Mouse (Mus musculus): ENCODE results near the gene Usp9x.

The Usp9x gene

DNA sequence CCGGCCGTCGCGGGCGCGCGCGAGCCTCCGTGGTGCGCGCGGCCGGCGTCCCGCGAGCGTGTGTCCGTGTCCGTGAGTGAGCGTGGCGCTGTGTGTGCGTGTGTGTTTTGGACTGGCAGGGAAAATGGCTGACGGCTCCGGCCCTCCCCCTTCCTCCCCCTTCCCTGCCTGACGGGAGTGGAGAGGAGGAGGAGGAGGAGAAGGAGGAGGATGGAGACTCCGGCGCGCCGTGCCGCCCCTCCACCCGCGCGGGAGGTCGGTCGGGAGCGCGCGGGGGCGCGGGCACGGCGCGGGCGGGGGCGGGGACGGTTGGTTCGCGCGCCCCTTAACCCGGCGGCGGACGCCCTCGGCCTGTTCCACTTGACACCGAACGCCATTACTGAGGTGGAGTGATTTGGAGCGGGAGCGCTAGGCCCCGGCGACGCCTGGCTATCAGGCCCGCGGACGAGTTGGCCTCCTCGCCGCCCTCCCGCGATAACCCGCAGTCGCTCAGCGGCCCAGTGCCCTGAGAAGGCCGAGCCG is 1.2 kb downstream of the Usp9x start:
- DNase-seq (ENCODE audit: low spot score in 2 of 2): peak; percentile 72 to 76

DNA sequence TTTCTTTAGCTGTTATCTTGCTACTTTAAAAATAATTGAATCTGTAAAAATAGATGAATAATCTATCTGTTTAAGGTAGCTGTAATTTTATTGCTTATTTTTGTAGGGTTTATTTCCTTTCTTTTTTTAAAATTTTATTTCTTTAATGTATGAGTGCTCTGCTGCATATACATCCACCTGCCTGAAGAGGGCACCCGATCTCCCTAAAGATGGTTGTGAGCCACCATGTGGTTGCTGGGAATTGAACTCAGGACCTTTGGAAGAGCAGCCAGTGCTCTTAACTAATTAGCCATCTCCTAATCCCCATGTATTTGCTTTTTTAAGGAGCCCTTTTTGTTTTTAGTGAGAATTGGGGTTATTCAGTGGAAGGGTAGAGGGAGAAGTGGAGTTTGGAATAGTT is 14.3 kb downstream of the Usp9x start:
- DNase-seq (ENCODE audit: low spot score in 2 of 2): no peak

DNA sequence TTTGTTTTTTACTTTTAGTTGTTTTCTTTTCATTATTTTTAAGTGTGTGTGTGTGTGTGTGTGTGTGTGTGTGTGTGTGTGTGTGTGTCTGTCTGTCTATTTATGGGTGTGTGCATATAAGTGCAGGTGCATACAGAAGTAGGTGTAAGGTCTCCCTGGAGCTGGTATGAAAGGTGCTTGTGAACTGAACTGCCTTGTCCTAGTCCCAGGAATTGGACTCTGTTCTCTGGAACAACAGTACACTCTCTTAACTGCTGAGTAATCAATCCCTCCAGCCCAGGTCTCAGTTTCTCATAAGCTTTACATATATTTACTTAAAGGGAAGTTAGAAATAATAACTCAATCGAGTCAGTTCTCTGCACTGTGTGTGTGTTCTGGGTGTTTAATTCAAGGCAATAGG is 25.7 kb downstream of the Usp9x start:
- DNase-seq (ENCODE audit: low spot score in 2 of 2): no peak

DNA sequence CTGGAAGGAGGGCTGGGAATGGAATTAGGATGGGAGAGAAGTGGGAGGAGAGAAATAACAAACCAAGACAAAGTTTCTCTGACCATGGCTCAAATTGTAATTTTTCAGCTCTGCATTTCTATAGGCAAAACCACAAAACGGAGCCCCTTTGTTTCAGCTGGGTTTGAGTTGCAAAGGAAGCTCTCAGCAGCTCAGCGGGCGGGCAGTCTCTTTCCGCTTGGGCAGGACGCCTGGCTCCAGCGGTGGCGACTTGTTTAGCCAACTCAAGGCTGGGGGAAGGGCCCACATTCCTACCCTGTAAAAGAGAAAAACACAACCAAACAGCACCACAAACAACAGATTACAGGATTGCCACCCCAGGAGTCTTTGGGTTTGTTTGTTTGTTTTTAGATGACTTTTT is 135.2 kb downstream of the Usp9x start:
- DNase-seq (ENCODE audit: low spot score in 2 of 2): no peak

- DNase-seq (ENCODE audit: low spot score in 2 of 2): peak; percentile 87 to 93
These were observed 136.4 kb downstream of the Usp9x start for GRCm38 (mm10) chrX:13207512-13208341.

GRCm38 (mm10) chrX:13208404-13208803 is 137.1 kb downstream of the Usp9x start:
- DNase-seq (ENCODE audit: low spot score in 2 of 2): no peak

DNA sequence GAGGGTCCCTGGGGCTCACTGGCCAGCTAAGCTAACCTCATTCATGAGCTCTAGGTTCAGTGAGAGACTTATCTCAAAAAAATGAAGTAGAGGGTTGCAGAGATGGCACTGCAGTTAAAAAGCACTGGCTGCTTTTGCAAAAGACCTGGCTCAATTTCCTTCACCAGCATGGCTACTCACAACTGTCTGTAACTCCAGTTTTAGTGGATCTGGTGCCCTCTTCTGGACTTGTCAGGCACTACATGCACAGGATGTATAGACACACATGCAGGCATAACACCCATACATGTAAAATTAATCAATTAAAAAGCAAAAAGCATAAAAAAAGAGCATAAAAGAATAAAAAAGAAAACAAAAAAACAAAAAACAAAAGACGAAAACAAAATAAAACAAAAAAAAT is 143.0 kb downstream of the Usp9x start:
- no peak for DNase-seq (ENCODE audit: low spot score in 2 of 2)
